Mouse (Mus musculus): ENCODE results near the gene Myl10.
"Not testable (repeated sequence)": the region's sequence is repeated elsewhere in the genome, so short reads cannot be mapped to it uniquely, and the experiment has no call there.

Myl10 gene

GRCm38 (mm10) chr5:136692784-136693183, at the start of gene Myl10:
Gene Myl10, plus strand, starts transcription at chr5:136693146.
- DNase-seq (ENCODE audit: extremely low spot score), result no peak

DNA sequence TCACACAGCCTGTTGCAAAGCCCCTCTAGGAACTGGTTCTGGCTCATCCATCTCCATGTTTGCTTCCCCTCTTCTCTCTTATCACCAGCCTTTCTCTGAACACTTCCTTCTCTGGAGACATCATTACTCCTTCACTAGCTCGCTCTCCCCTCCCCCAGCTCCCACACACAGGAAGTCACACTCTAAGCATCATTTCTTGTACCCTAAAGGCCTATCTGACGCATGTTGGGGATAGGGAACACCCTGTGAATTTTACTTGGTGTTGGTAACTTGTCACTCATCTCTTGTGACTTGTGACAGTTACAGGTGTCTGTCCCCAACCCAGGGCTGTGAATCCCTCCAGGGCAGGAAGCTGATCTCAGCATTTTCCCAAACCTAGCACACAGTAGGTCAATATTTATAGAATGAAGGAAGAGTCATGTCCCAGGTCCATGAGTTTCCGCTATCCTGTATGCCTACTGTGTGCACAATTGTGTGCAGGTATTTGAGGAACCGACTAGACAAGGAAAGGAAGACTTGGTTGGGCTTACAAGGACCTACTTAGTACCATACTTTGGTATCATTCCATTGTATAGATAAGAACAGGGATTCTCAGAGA, 46.1 kb upstream of the Myl10 start:
- DNase-seq (ENCODE audit: extremely low spot score), result no peak

GRCm38 (mm10) chr5:136649071-136649470, 43.9 kb upstream of the Myl10 start:
- no peak for DNase-seq (ENCODE audit: extremely low spot score)

GRCm38 (mm10) chr5:136649655-136650054, 43.3 kb upstream of the Myl10 start:
- no peak for DNase-seq (ENCODE audit: extremely low spot score)

GRCm38 (mm10) chr5:136654481-136654880, 38.5 kb upstream of the Myl10 start:
- DNase-seq (ENCODE audit: extremely low spot score), result no peak

DNA sequence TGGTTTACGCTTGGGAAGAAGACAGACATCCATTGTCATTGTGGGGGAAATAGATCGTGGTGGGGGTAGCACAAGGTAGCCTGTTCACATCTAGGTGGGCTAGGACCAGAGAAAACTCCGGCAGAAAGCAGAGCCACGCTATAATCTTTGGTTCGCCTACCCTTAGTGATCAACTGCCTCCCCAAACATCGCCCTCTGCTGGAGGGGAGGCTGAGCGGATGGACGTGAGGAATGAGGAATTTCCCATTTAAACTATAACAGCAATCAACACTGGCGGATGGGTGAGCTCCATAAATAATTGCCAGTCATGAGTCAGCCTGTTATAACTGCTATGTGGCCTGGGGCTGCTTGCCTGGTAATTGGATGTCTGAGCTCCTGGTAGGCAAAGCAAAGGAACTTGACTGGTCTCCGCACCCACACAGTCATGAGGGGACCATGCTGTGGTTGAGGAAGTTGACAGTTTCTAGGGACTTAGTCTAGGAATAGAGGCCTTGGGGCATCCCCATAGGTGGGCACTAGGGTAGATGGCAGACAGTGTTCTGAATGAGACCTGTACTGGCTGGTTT, 36.0 kb upstream of the Myl10 start:
- no peak for DNase-seq (ENCODE audit: extremely low spot score)

- not testable (repeated sequence) for DNase-seq (ENCODE audit: extremely low spot score)
These were observed 32.2 kb upstream of the Myl10 start for GRCm38 (mm10) chr5:136660721-136661120.

- no peak for DNase-seq (ENCODE audit: extremely low spot score)
These were observed 30.7 kb upstream of the Myl10 start for GRCm38 (mm10) chr5:136662281-136662680.

GRCm38 (mm10) chr5:136662822-136663221, 30.1 kb upstream of the Myl10 start:
- peak; percentile 14 for DNase-seq (ENCODE audit: extremely low spot score)

GRCm38 (mm10) chr5:136664497-136664896, 28.4 kb upstream of the Myl10 start:
- peak; percentile 82 for DNase-seq (ENCODE audit: extremely low spot score)

DNA sequence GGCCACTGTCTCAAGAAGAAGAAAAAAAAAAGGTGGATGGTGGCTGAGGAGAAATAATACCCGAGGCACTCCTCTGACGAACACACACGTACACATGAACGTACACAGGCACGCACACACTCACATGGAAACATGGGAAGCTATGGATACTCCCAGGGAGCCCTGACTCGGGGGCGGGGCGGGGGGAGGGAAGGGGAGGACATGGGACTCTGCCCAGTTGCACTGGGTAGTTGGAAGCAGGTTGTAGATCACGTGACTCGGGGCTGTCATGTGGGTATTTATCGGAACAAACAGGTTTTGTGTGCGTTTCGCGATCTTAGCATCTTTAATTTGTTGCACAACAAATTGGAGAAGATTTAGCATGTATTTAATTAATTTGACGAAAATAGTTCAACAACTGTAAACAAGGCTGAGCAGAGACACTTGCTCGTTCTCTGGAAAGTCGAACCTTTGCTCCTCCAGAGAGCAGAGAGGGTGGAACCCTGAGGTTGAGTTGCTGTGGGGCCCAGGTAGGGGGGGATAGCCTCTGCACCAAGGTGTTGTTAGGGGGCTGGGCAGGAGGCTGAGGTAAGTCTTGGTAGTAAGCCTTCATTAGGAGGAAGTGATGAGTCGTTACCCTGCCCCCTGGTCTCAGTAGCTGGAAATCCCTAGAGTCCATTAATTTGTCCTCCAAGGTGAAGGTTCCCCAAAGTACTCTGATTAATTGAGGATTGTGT, 16.5 kb upstream of the Myl10 start:
- no peak for DNase-seq (ENCODE audit: extremely low spot score)

GRCm38 (mm10) chr5:136678840-136679348, 14.1 kb upstream of the Myl10 start:
- DNase-seq (ENCODE audit: extremely low spot score), result no peak

- no peak for DNase-seq (ENCODE audit: extremely low spot score)
These were observed 6.6 kb upstream of the Myl10 start for GRCm38 (mm10) chr5:136686349-136686748.

GRCm38 (mm10) chr5:136687561-136687960, 5.4 kb upstream of the Myl10 start:
- no peak for DNase-seq (ENCODE audit: extremely low spot score)

DNA sequence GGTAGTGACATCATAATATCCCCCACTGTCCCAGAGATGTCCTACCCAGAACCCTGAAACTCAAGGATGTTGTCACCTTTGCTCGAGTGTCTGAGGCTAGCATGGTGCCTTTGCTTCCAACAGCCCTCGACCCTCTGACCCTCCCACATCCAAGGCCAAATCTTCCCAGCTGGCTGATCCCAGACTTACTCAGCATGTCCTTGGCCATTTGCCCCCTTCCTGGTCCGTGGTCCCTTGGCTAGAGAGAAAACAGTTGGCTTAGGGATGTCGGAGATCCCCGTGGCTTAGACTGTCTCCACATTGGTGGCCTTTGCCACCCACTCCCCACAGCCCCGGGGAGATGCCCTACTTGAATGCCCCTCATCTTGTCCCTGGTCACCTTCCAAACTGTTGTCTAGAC, 4.1 kb upstream of the Myl10 start:
- no peak for DNase-seq (ENCODE audit: extremely low spot score)

- DNase-seq (ENCODE audit: extremely low spot score), result no peak
These were observed 1.8 kb upstream of the Myl10 start for GRCm38 (mm10) chr5:136691170-136691569.

DNA sequence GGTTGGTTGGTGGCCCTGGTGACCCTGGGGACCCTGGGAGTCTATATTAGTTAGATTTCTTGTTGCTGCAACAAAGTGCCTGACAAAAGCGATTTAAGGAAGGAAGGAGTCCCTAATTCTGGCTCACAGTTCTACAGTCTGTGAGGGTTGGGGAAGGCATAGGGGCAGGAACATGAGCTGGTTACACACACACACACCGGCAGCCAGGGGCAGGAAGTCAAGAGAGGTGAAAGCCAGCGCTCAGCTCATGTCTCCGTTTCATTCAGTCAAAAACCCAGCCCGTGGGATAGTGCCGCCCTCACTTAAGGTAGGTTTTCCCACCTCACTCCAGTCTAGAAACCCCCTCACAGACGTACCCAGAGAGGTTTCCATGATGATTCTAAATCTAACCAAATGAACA, 472 bp downstream of the Myl10 start:
- DNase-seq (ENCODE audit: extremely low spot score), result no peak

DNA sequence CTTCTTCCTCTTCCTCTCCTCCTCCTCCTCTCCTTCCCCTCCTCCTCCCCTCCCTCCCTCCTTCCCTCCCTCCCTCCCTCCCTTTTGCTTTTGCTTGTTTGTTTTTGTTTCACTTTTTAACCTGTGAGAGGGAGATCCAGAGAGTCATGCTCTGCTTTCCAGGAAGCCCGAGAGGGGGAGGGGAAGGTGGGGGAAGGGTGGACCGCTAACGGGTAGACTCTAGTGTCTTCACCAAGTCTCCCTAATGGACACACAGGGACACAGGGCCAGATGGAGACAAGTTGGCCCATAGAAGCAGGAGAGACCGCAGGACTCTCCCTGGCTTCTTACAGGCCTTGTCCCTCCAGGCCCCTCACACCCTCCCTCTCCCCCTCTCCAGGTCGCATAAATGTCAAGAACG, 2.0 kb downstream of the Myl10 start:
- no peak for DNase-seq (ENCODE audit: extremely low spot score)

DNA sequence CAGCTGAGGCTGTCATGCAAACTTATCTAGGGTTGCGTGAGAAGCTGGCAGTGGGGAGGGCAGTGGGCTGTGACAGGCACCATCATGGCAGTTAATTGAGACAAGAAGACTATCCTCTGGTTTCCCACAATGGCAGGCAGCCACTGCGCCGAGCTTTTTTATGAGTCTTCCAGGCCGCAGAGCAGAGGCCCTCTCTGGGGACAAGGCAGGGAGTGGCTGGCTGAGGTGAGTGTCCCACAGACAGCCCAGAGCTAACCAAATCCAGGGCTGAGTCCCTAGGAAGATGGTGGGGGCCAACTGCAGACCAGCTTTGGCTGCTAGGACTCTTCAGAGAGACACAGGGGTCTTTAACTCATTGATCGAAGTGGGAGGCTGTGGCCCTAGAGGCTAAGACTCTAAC, 3.6 kb downstream of the Myl10 start:
- DNase-seq (ENCODE audit: extremely low spot score), result no peak

- DNase-seq (ENCODE audit: extremely low spot score), result no peak
These were observed 4.7 kb downstream of the Myl10 start for GRCm38 (mm10) chr5:136697618-136698017.

DNA sequence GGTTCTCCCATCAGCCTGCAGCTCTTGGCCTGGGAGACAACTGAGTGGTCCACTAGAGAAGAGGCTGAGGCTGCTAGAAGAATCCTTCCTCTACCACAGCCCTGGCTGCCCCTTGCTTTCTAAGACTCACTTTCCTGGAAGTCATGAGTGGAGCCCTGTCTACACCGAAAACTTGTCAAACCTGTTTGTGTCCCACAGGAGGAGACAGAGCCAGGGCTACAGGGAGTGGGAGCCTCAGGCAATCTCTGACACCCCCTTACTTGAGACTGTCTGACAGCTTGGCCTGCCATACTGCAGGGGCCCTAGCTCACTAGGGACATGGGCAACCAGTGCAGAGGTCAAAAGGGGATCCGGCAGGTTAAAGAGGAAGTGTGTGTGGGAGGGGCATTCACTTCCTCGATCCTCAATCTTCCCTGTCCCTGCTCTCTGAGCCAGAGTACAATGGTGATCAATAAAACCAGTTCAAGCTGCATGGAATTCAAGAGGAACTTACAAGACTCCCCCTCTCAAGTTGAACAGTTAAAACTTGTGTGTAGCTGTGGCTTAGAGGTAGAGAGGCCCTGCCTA, 9.3 kb downstream of the Myl10 start:
- DNase-seq (ENCODE audit: extremely low spot score), result no peak

- peak; percentile 33 for DNase-seq (ENCODE audit: extremely low spot score)
These were observed 10.8 kb downstream of the Myl10 start for GRCm38 (mm10) chr5:136703751-136704150.

- no peak for DNase-seq (ENCODE audit: extremely low spot score)
These were observed 11.2 kb downstream of the Myl10 start for GRCm38 (mm10) chr5:136704151-136704550.

All from embryo, embryonic 9.5 days (tissue).